Mouse (Mus musculus) myocyte (in vitro differentiated cells): ENCODE measurements around the gene Ptprd.

Experiments used
- MYOD1 ChIP-seq, 3 experiments: IDR thresholded peaks; one replicate each; pipeline ENCODE4 v1.6.1; 2011; ENCODE audit warnings: control low read depth in 2 of 3, low read depth in 2 of 3, mild to moderate bottlenecking in 2 of 3, moderate library complexity in 1 of 3; ENCODE audit not compliant: insufficient read length in 2 of 3, control insufficient read depth in 1 of 3
- POLR2A ChIP-seq: IDR thresholded peaks from one replicate; pipeline ENCODE4 v1.6.1; 2011; ENCODE audit warnings: low read depth, mild to moderate bottlenecking, control low read depth, moderate library complexity; ENCODE audit not compliant: insufficient read length
- POLR2AphosphoS2 ChIP-seq: IDR thresholded peaks from one replicate; pipeline ENCODE4 v1.6.1; 2011; ENCODE audit warnings: low read depth, control low read depth; ENCODE audit not compliant: insufficient read length
- REST ChIP-seq: IDR thresholded peaks from one replicate; pipeline ENCODE4 v1.6.1; 2011; ENCODE audit warnings: mild to moderate bottlenecking, control low read depth, moderate library complexity; ENCODE audit not compliant: insufficient read depth, insufficient read length
- TCF12 ChIP-seq: IDR thresholded peaks from one replicate; pipeline ENCODE4 v1.6.1; 2011; ENCODE audit warnings: mild to moderate bottlenecking, control low read depth; ENCODE audit not compliant: poor library complexity, insufficient read depth, severe bottlenecking
- TCF3 ChIP-seq: IDR thresholded peaks from one replicate; pipeline ENCODE4 v1.6.1; 2011; ENCODE audit warnings: low read depth, control low read depth; ENCODE audit not compliant: insufficient read length
- USF1 ChIP-seq: IDR thresholded peaks from one replicate; pipeline ENCODE4 v1.6.1; 2011; ENCODE audit warnings: low read depth, mild to moderate bottlenecking, control low read depth, moderate library complexity

- TF ChIP-seq POLR2A (no peak), TCF3 (no peak), POLR2AphosphoS2 (no peak), TCF12 (no peak), USF1 (no peak), REST (no peak), MYOD1 (IDR thresholded peaks at IDR 0.05; ENCODE audit: control insufficient read depth in 1 of 3, insufficient read length in 2 of 3, low read depth in 2 of 3) (no peak)
Observed at GRCm38 (mm10) chr4:75974728-75975127, 2237.0 kb downstream of the Ptprd start.
